Mouse (Mus musculus): Measurements from ENCODE around the gene Tcf7l2. TPM values are rescaled to one million over a fixed set of nuclear protein-coding genes. Genes with fewer than 3 reads are reported as not detected.

Tcf7l2 gene
- polyA plus RNA-seq, 1 experiment from 2014 or later = 29.6 TPM

DNA sequence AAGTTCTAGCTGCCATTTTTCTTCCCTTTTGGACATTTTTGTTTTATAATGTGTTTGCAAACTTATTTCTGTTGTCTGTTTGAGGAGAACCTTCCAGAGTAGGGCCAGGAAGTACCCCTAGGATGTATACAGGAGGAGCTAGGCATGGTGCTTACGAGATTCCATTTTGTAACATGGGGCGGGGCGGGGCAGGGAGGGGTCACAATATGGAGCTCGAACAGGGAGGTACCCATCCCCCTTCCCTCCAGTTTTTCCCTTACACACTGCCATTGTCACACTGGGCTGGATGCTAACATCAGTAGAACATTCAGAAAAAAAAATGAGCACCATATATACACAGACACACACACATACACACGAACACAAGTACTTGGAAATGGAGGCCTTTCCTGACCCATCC, 187.1 kb downstream of the Tcf7l2 start:
- Histone ChIP-seq H3K4me2 (no peak overlapping the region), H3K4me3 (no peak overlapping the region), H3K9ac (no peak overlapping the region), H3K9me3 (no peaks in the 10 kb centered on the region), H3K36me3 (peaks cover 6% of the 10 kb centered on the region; the same call in 1 of the 2 replicates), H3K4me1 (replicated peaks) (peaks cover 10% of the 10 kb centered on the region), H3K27me3 (0 out of 2 replicates have a peak, but pooled peaks cover 4% of the 10 kb centered on the region), H3K27ac (no peak overlapping the region)
- WGBS = 95% methylated on average over 5 of the region's 5 CpGs
- no peak for ATAC-seq (ENCODE audit: low FRiP score)

DNA sequence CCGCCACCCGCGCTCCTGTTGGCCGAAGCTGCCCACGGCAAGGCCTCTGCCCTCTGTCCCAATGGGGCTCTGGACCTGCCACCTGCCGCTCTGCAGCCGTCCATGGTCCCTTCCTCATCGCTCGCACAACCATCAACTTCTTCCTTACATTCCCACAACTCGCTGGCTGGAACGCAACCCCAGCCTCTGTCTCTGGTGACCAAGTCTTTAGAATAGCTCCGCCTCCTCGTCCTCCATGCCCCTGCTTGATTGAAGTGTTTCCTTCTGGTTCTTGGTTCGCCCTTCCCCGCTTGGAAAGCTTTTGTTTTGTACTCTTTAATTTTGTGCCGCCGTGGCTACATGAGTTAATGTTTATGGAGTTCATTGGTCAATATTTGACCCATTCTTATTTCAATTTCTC, 190.0 kb downstream of the Tcf7l2 start:
- Histone ChIP-seq H3K4me2 (no peak overlapping the region), H3K27ac (no peak overlapping the region), H3K4me1 (replicated peaks) (peaks cover 11% of the 10 kb centered on the region), H3K9ac (no peak overlapping the region), H3K27me3 (0 out of 2 replicates have a peak, but pooled peaks cover 4% of the 10 kb centered on the region), H3K4me3 (no peak overlapping the region), H3K36me3 (peaks cover 6% of the 10 kb centered on the region; the same call in 1 of the 2 replicates), H3K9me3 (no peaks in the 10 kb centered on the region)
- 94% methylated on average over 17 of the region's 17 CpGs for WGBS
- ATAC-seq (ENCODE audit: low FRiP score) = no peak

GRCm38 (mm10) chr19:55933947-55934729, 192.5 kb downstream of the Tcf7l2 start:
- no peak overlapping the region for H3K4me3 ChIP-seq
- 44% methylated on average over 7 of the region's 7 CpGs for WGBS
- peaks cover 6% of the 10 kb centered on the region; the same call in 1 of the 2 replicates for H3K36me3 ChIP-seq
- H3K27ac ChIP-seq = no peak overlapping the region
- H3K9me3 ChIP-seq = no peaks in the 10 kb centered on the region
- H3K4me2 ChIP-seq = no peak overlapping the region
- no peak for ATAC-seq (ENCODE audit: low FRiP score)
- H3K9ac ChIP-seq = no peak overlapping the region
- H3K27me3 ChIP-seq = 0 out of 2 replicates have a peak, but pooled peaks cover 4% of the 10 kb centered on the region
- peaks cover 9% of the 10 kb centered on the region for H3K4me1 ChIP-seq (replicated peaks)

GRCm38 (mm10) chr19:55934730-55935003, 193.0 kb downstream of the Tcf7l2 start:
- Histone ChIP-seq H3K27ac (no peak overlapping the region), H3K4me3 (no peak overlapping the region), H3K4me1 (replicated peaks) (peaks cover 9% of the 10 kb centered on the region), H3K27me3 (0 out of 2 replicates have a peak, but pooled peaks cover 4% of the 10 kb centered on the region), H3K9ac (no peak overlapping the region), H3K4me2 (no peak overlapping the region), H3K9me3 (no peaks in the 10 kb centered on the region), H3K36me3 (peaks cover 6% of the 10 kb centered on the region; the same call in 1 of the 2 replicates)
- no peak for ATAC-seq (ENCODE audit: low FRiP score)
- WGBS = 75% methylated on average over 3 of the region's 3 CpGs

DNA sequence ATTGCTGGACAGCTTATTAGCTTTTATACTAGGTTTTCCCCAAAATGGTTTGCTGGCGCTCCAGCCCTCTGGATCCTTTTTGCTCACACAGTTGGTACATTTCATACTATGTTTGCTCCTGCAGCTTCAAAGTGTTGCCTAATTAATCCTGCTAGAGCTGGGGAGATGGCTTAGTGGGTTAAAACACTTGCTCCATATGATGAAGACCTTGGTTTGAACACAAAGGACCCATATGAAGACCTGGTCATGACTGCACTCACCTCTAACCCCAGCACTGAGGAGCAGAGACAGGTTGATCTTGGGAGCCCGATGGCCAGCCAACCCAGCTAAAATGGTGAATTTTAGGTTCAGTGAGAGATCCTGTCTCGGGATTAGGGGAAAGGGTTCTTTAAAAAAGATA, 195.4 kb downstream of the Tcf7l2 start:
- no peak for ATAC-seq (ENCODE audit: low FRiP score)

GRCm38 (mm10) chr19:55938254-55939046, 196.8 kb downstream of the Tcf7l2 start:
- Histone ChIP-seq H3K27ac (no peak overlapping the region), H3K4me1 (replicated peaks) (peaks cover 24% of the 10 kb centered on the region), H3K36me3 (no peaks in the 10 kb centered on the region), H3K9me3 (no peaks in the 10 kb centered on the region), H3K9ac (no peak overlapping the region), H3K4me2 (no peak overlapping the region), H3K4me3 (no peak overlapping the region), H3K27me3 (0 out of 2 replicates have a peak, but pooled peaks cover 4% of the 10 kb centered on the region)
- 94% methylated on average over 21 of the region's 21 CpGs for WGBS
- ATAC-seq (ENCODE audit: low FRiP score) = no peak

More for the DNA sequence above, 195.4 kb downstream of the Tcf7l2 start:
- no peaks in the 10 kb centered on the region for H3K36me3 ChIP-seq
- no peak overlapping the region for H3K9ac ChIP-seq
- no peak overlapping the region for H3K4me2 ChIP-seq
- H3K4me3 ChIP-seq = no peak overlapping the region
- no peaks in the 10 kb centered on the region for H3K9me3 ChIP-seq
- no peak overlapping the region for H3K27ac ChIP-seq
- H3K27me3 ChIP-seq = no peaks in the 10 kb centered on the region
- H3K4me1 ChIP-seq (replicated peaks) = peaks cover 24% of the 10 kb centered on the region
- WGBS = 94% methylated on average over 3 of the region's 3 CpGs

DNA sequence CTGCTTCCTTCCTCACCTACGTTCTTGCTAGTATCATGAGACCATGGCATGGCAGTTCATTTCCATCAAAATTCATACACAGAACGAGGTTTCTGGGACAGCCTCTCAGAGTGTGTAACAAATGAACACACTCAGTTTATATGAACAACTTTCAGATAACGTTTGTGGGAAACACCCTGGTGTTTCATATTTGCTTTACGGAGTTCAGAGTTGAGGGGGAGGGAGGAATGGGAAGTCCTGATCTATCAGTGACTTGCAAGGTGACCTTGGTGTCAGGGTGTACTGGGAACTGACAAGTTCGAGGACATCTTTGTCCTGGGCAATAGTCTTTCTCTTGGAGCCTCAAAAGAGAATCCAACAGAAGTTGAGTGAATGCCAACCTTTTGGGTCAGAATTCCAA, 197.5 kb downstream of the Tcf7l2 start:
- ATAC-seq (ENCODE audit: low FRiP score) = no peak
- 91% methylated on average over 5 of the region's 5 CpGs for WGBS
- H3K9me3 ChIP-seq = no peaks in the 10 kb centered on the region

GRCm38 (mm10) chr19:55939719-55940118, 198.1 kb downstream of the Tcf7l2 start:
- Histone ChIP-seq H3K36me3 (no peaks in the 10 kb centered on the region), H3K4me2 (no peak overlapping the region), H3K27me3 (0 out of 2 replicates have a peak, but pooled peaks cover 4% of the 10 kb centered on the region), H3K9ac (no peak overlapping the region), H3K27ac (no peak overlapping the region), H3K4me3 (no peak overlapping the region), H3K9me3 (no peaks in the 10 kb centered on the region), H3K4me1 (replicated peaks) (peaks cover 18% of the 10 kb centered on the region)
- ATAC-seq (ENCODE audit: low FRiP score) = no peak
- WGBS = 88% methylated on average over 4 of the region's 4 CpGs

More for the DNA sequence above, 197.5 kb downstream of the Tcf7l2 start:
- no peak overlapping the region for H3K4me3 ChIP-seq
- H3K36me3 ChIP-seq = no peaks in the 10 kb centered on the region
- peaks cover 24% of the 10 kb centered on the region for H3K4me1 ChIP-seq (replicated peaks)
- 0 out of 2 replicates have a peak, but pooled peaks cover 4% of the 10 kb centered on the region for H3K27me3 ChIP-seq
- no peak overlapping the region for H3K9ac ChIP-seq
- no peak overlapping the region for H3K27ac ChIP-seq
- H3K4me2 ChIP-seq = no peak overlapping the region

- no peak overlapping the region for H3K4me3 ChIP-seq
- no peak overlapping the region for H3K9ac ChIP-seq
- no peaks in the 10 kb centered on the region for H3K9me3 ChIP-seq
- H3K27me3 ChIP-seq = 0 out of 2 replicates have a peak, but pooled peaks cover 4% of the 10 kb centered on the region
- no peaks in the 10 kb centered on the region for H3K36me3 ChIP-seq
- WGBS = 43% methylated on average over 11 of the region's 11 CpGs
- no peak overlapping the region for H3K4me2 ChIP-seq
- H3K4me1 ChIP-seq (replicated peaks) = peaks cover 15% of the 10 kb centered on the region
- ATAC-seq (ENCODE audit: low FRiP score) = no peak
- H3K27ac ChIP-seq = no peak overlapping the region
Observed at GRCm38 (mm10) chr19:55940538-55941252, 199.1 kb downstream of the Tcf7l2 start.

DNA sequence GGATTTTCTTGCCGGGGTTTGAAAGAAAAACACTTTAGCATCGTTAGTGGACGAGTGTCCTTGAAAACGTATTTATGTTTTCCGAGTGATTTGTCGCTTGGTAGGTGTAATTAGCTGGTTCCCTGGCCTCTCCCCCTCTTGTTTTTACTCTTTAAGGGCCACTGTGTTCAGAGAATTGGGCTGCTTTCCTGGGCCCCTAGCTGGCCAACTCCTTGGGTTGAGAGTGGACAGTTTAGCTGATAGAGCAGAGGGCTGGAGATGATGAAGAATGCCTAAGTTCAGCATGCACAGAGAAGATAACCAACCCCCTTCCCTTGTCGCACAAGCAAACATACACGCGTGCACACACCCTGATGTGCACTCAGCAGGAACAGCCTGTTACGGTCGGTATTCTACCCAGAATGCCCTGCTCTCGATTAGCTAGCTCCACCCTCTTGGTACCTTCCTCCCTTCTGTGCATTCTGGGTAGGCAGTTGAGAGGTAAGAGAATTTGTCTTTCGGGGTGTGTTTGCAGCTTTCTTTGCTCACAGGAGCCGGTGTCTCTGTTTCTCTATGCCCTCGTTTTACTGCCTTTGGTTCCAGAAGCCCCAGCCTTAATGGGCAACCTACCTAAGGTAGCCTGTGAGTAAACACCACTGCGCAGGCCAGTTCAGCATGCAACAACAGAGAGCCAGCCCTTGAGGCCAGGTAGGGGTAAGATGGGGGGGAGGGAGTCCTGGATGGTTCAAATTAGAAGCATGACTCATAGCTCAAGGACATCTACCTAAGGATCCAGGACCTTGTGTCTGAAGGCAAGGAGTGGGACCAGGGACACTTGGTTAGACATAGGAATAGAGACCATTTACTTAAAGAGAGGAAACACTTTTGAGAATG, 199.9 kb downstream of the Tcf7l2 start:
- Histone ChIP-seq H3K27me3 (0 out of 2 replicates have a peak, but pooled peaks cover 4% of the 10 kb centered on the region), H3K9ac (no peak overlapping the region), H3K4me3 (no peak overlapping the region), H3K36me3 (no peaks in the 10 kb centered on the region), H3K4me2 (no peak overlapping the region), H3K27ac (peak overlapping the region; percentile 2; the same call in 1 of the 2 replicates), H3K9me3 (no peaks in the 10 kb centered on the region; the same call in 1 of the 2 replicates), H3K4me1 (replicated peaks) (peaks cover 15% of the 10 kb centered on the region)
- 80% methylated on average over 16 of the region's 16 CpGs for WGBS
- ATAC-seq (ENCODE audit: low FRiP score) = no peak

DNA sequence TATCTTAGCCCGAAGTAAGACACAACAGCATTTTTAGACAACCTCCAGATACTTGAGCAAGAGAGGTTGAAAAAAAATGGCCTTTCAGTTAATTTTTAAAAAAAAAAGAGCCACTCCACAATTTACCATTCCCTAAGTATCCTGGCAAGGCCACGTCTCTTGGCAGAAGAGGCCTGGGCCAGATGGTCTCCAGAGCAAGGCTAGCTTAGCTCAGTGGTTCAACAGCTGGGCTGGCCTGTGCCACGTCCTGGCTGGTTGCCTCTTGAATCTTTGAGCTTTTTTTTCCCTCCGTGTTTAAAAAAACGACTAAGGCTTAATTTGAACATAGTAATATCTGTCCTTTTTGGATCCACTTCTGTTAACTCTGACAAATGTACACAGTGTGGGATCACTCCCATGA, 209.8 kb downstream of the Tcf7l2 start:
- H3K9ac ChIP-seq = no peak overlapping the region
- 87% methylated on average over 5 of the region's 5 CpGs for WGBS
- H3K27ac ChIP-seq = no peak overlapping the region
- no peaks in the 10 kb centered on the region; the same call in 1 of the 2 replicates for H3K9me3 ChIP-seq
- no peak for ATAC-seq (ENCODE audit: low FRiP score)
- H3K27me3 ChIP-seq = no peaks in the 10 kb centered on the region
- no peaks in the 10 kb centered on the region for H3K36me3 ChIP-seq
- H3K4me2 ChIP-seq = no peak overlapping the region
- no peak overlapping the region for H3K4me3 ChIP-seq
- peaks cover 15% of the 10 kb centered on the region for H3K4me1 ChIP-seq (replicated peaks)
